Mouse (Mus musculus): ENCODE measurements around the gene Gpr18. TPM values are rescaled to one million over a fixed set of nuclear protein-coding genes. Genes with fewer than 3 reads are reported as not detected.

Gpr18 gene
- polyA plus RNA-seq, 1 experiment from 2014 or later, result 0.26 TPM

Other genes with a start within 250 kb of the Gpr18 start
- 15.7 and 18.4 TPM in 2 replicates for gene Dock9, start 117.9 kb downstream of the Gpr18 start, polyA plus RNA-seq (2015; fragmentation: Nextera tagmentation; extraction: Ambion mirVana)
- 54.9 and 57.4 TPM in 2 replicates for gene Ubac2, start 37.2 kb downstream of the Gpr18 start, polyA plus RNA-seq (2015; fragmentation: Nextera tagmentation; extraction: Ambion mirVana)
- 4.1 and 4.7 TPM in 2 replicates for gene Gpr183, start 49.4 kb upstream of the Gpr18 start, polyA plus RNA-seq (2015; fragmentation: Nextera tagmentation; extraction: Ambion mirVana)
- gene Timm8a2, start 118.9 kb upstream of the Gpr18 start, polyA plus RNA-seq (2015; fragmentation: Nextera tagmentation; extraction: Ambion mirVana), result not detected in 2 replicates
- 206 and 209 TPM in 2 replicates for gene Tm9sf2, start 191.3 kb upstream of the Gpr18 start, polyA plus RNA-seq (2015; fragmentation: Nextera tagmentation; extraction: Ambion mirVana)